Mouse (Mus musculus) neural tube, embryonic 14.5 days (tissue): Measurements from ENCODE around the gene Npb. TPM values are rescaled to one million over a fixed set of nuclear protein-coding genes. Genes with fewer than 3 reads are reported as not detected.

Experiments used
- ATAC-seq: fragments of 200-750 bp; cut with Nextera tagmentation; 2 replicates; pipeline ENCODE4 v1.8.0; 2017; ENCODE audit warnings: low read depth, mild to moderate bottlenecking, moderate TSS enrichment, moderate library complexity
- H3K27ac ChIP-seq: fragments of 300-500 bp; sonication (generic); 2 replicates; pipeline ENCODE4 v1.5.1; 2014; ENCODE audit warnings: low read depth, mild to moderate bottlenecking, control low read depth, low read length, moderate library complexity, mixed read lengths
- H3K27me3 ChIP-seq: fragments of 300-500 bp; sonication (generic); 2 replicates; pipeline ENCODE4 v1.6.1; 2014; ENCODE audit warnings: low read length; ENCODE audit not compliant: control insufficient read depth, insufficient read depth
- H3K36me3 ChIP-seq: fragments of 300-500 bp; sonication (generic); 2 replicates; pipeline ENCODE4 v1.6.1; 2014; ENCODE audit warnings: low read length, mixed read lengths; ENCODE audit not compliant: control insufficient read depth, insufficient read depth
- H3K4me1 ChIP-seq: fragments of 300-500 bp; sonication (generic); 2 replicates; pipeline ENCODE4 v1.6.1; 2014; ENCODE audit warnings: low read length; ENCODE audit not compliant: control insufficient read depth, insufficient read depth
- H3K4me2 ChIP-seq: fragments of 300-500 bp; sonication (generic); 2 replicates; pipeline ENCODE4 v1.6.1; 2014; ENCODE audit warnings: mild to moderate bottlenecking, low read depth, low read length, control low read depth
- H3K4me3 ChIP-seq: fragments of 300-500 bp; sonication (generic); 2 replicates; pipeline ENCODE4 v1.5.1; 2014; ENCODE audit warnings: low read depth, low read length, control low read depth, mixed read lengths
- H3K9ac ChIP-seq: fragments of 300-500 bp; sonication (generic); replicated peaks from 2 replicates; pipeline ENCODE4 v1.6.1; 2014; ENCODE audit warnings: low read depth, mild to moderate bottlenecking, control low read depth, low read length, mixed read lengths
- H3K9me3 ChIP-seq: fragments of 300-500 bp; sonication (generic); 2 replicates; pipeline ENCODE4 v1.6.1; 2016; ENCODE audit warnings: low read length; ENCODE audit not compliant: control insufficient read depth
- WGBS: fragments of 180-500 bp; shearing (Covaris S2); extraction: QIAGEN DNeasy Blood & Tissue Kit; methylation state at CpG from one replicate; pipeline ENCODE4 v1.1.7; 2014; 5-methylcytosine and 5-hydroxymethylcytosine counted together
- microRNA-seq: library from miRNA; unstranded; fragments of <30 nt; microRNA quantifications from one replicate; pipeline ENCODE4, GENCODE M21; 2016
- polyA plus RNA-seq: library from polyadenylated mRNA; unstranded; fragments of >200 nt; fragmentation: Nextera tagmentation; extraction: Ambion mirVana; gene quantifications from 2 replicates; pipeline ENCODE4 v1.2.1, GENCODE M21; 2014

Gene Npb
- polyA plus RNA-seq, 1 experiment from 2014 or later = not detected

- no peak overlapping the region for H3K9ac ChIP-seq
- no peak overlapping the region for H3K4me3 ChIP-seq
- peaks cover 17% of the 10 kb centered on the region; the same call in 1 of the 2 replicates for H3K4me1 ChIP-seq
- H3K27me3 ChIP-seq = no peaks in the 10 kb centered on the region
- no peaks in the 10 kb centered on the region for H3K36me3 ChIP-seq
- ATAC-seq = no peak
- H3K9me3 ChIP-seq = no peaks in the 10 kb centered on the region
- 83% methylated on average over 35 of the region's 35 CpGs for WGBS
- peak overlapping the region; percentile 50; the same call in 1 of the 2 replicates for H3K4me2 ChIP-seq
- no peak overlapping the region for H3K27ac ChIP-seq
Observed at GRCm38 (mm10) chr11:120647047-120647830, 39.0 kb downstream of the Npb start.

GRCm38 (mm10) chr11:120648001-120648476 is 39.8 kb downstream of the Npb start, which contains the start of gene Myadml2:
Gene Myadml2 (minus strand): TSS chr11:120648158.
- Histone ChIP-seq H3K9ac (peak within 1 kb of the TSS; percentile 42; the same call in 1 of the 2 replicates), H3K4me2 (peak within 1 kb of the TSS; percentile 50), H3K4me3 (peak within 1 kb of the TSS; percentile 16; the same call in 1 of the 2 replicates), H3K9me3 (no peaks in the 10 kb centered on the region), H3K36me3 (no peaks in the 10 kb centered on the region), H3K27ac (no peak within 1 kb of the TSS), H3K4me1 (peaks cover 12% of the 10 kb centered on the region; the same call in 1 of the 2 replicates), H3K27me3 (no peaks in the 10 kb centered on the region)
- ATAC-seq = no peak
- 2% methylated on average over 13 of the region's 13 CpGs for WGBS

GRCm38 (mm10) chr11:120651872-120652271 is 43.6 kb downstream of the Npb start:
- Histone ChIP-seq H3K4me3 (no peak overlapping the region), H3K27ac (no peak overlapping the region), H3K4me1 (peaks cover 7% of the 10 kb centered on the region; the same call in 1 of the 2 replicates), H3K4me2 (no peak overlapping the region), H3K36me3 (no peaks in the 10 kb centered on the region), H3K9ac (no peak overlapping the region), H3K27me3 (no peaks in the 10 kb centered on the region), H3K9me3 (no peaks in the 10 kb centered on the region)
- no peak for ATAC-seq
- 79% methylated on average over 3 of the region's 3 CpGs for WGBS

- Histone ChIP-seq H3K36me3 (no peaks in the 10 kb centered on the region), H3K4me1 (peaks cover 3% of the 10 kb centered on the region), H3K4me3 (no peak overlapping the region), H3K9ac (no peak overlapping the region), H3K9me3 (no peaks in the 10 kb centered on the region), H3K27ac (no peak overlapping the region), H3K4me2 (no peak overlapping the region), H3K27me3 (peaks cover 14% of the 10 kb centered on the region)
- 84% methylated on average over 3 of the region's 3 CpGs for WGBS
- no peak for ATAC-seq
Observed at GRCm38 (mm10) chr11:120654741-120655140, 46.5 kb downstream of the Npb start.

- H3K27ac ChIP-seq = no peak overlapping the region
- 92% methylated on average over 4 of the region's 4 CpGs for WGBS
Observed at GRCm38 (mm10) chr11:120657301-120657700, 49.0 kb downstream of the Npb start.

More at GRCm38 (mm10) chr11:120657301-120657700, 49.0 kb downstream of the Npb start:
- Histone ChIP-seq H3K27me3 (peaks cover 34% of the 10 kb centered on the region), H3K36me3 (no peaks in the 10 kb centered on the region), H3K9me3 (no peaks in the 10 kb centered on the region), H3K4me3 (no peak overlapping the region), H3K4me1 (peaks cover 15% of the 10 kb centered on the region), H3K9ac (no peak overlapping the region), H3K4me2 (no peak overlapping the region)
- ATAC-seq = no peak

Small RNA genes lying within 50 kb of the gene (microRNA-seq; reads per million reads assigned to microRNA genes)
- gene Mir6936 = 0.85 reads per million

Other genes starting within 250 kb of the Npb start
- 0.63 and 1.7 TPM in 2 replicates for gene Fscn2, start 246.9 kb upstream of the Npb start, polyA plus RNA-seq
- gene Faap100, start 229.7 kb upstream of the Npb start, polyA plus RNA-seq = 74.8 and 86.8 TPM in 2 replicates
- 31.1 and 39.8 TPM in 2 replicates for gene Nploc4, start 170.8 kb upstream of the Npb start, polyA plus RNA-seq
- not detected in 2 replicates for gene Tspan10, start 165.8 kb upstream of the Npb start, polyA plus RNA-seq
- gene Pde6g, start 155.0 kb upstream of the Npb start, polyA plus RNA-seq = 0.31 and 0.59 TPM in 2 replicates
- 12.0 and 12.9 TPM in 2 replicates for gene Oxld1, start 150.4 kb upstream of the Npb start, polyA plus RNA-seq
- gene Ccdc137, start 150.4 kb upstream of the Npb start, polyA plus RNA-seq = 21.6 and 28.4 TPM in 2 replicates
- 65.5 and 68.1 TPM in 2 replicates for gene Arl16, start 140.9 kb upstream of the Npb start, polyA plus RNA-seq
- 131 and 135 TPM in 2 replicates for gene Mrpl12, start 123.9 kb upstream of the Npb start, polyA plus RNA-seq
- 24.7 and 30.0 TPM in 2 replicates for gene Slc25a10, start 116.6 kb upstream of the Npb start, polyA plus RNA-seq
- 0.19 and 0.22 TPM in 2 replicates for gene Gcgr, start 77.8 kb upstream of the Npb start, polyA plus RNA-seq
- gene Mcrip1, start 58.8 kb upstream of the Npb start, polyA plus RNA-seq = 248 and 267 TPM in 2 replicates
- not detected in 2 replicates for gene Ppp1r27, start 57.3 kb upstream of the Npb start, polyA plus RNA-seq
- gene P4hb, start 35.2 kb upstream of the Npb start, polyA plus RNA-seq = 248 and 330 TPM in 2 replicates
- gene Arhgdia, start 26.9 kb upstream of the Npb start, polyA plus RNA-seq = 419 and 479 TPM in 2 replicates
- gene Alyref, start 10.1 kb upstream of the Npb start, polyA plus RNA-seq = 191 and 222 TPM in 2 replicates
- 209 and 236 TPM in 2 replicates for gene Anapc11, start 10.1 kb upstream of the Npb start, polyA plus RNA-seq
- 170 and 187 TPM in 2 replicates for gene Pcyt2, start 9.5 kb downstream of the Npb start, polyA plus RNA-seq
- gene Sirt7, start 16.8 kb downstream of the Npb start, polyA plus RNA-seq = 42.8 and 48.2 TPM in 2 replicates
- 30.5 and 36.8 TPM in 2 replicates for gene Mafg, start 25.1 kb downstream of the Npb start, polyA plus RNA-seq
- 15.3 and 24.9 TPM in 2 replicates for gene Pycr1, start 35.3 kb downstream of the Npb start, polyA plus RNA-seq
- gene Myadml2, start 39.7 kb downstream of the Npb start, polyA plus RNA-seq = 2.3 and 2.5 TPM in 2 replicates
- gene Notum, start 52.7 kb downstream of the Npb start, polyA plus RNA-seq = 1.3 and 6.2 TPM in 2 replicates
- 137 and 141 TPM in 2 replicates for gene Aspscr1, start 64.5 kb downstream of the Npb start, polyA plus RNA-seq
- 87.6 and 95.8 TPM in 2 replicates for gene Cenpx, start 105.3 kb downstream of the Npb start, polyA plus RNA-seq
- gene Lrrc45, start 105.4 kb downstream of the Npb start, polyA plus RNA-seq = 53.9 and 59.4 TPM in 2 replicates
- 70.7 and 135 TPM in 2 replicates for gene Rac3, start 113.0 kb downstream of the Npb start, polyA plus RNA-seq
- 10.2 and 10.5 TPM in 2 replicates for gene Dcxr, start 118.8 kb downstream of the Npb start, polyA plus RNA-seq
- gene Cbr2, start 123.6 kb downstream of the Npb start, polyA plus RNA-seq = 0.39 and 0.81 TPM in 2 replicates
- 0.52 and 2.1 TPM in 2 replicates for gene Hmga1b, start 154.3 kb downstream of the Npb start, polyA plus RNA-seq
- gene Rfng, start 175.7 kb downstream of the Npb start, polyA plus RNA-seq = 89.6 and 91.1 TPM in 2 replicates
- 302 and 312 TPM in 2 replicates for gene Gps1, start 175.8 kb downstream of the Npb start, polyA plus RNA-seq
- gene Dus1l, start 187.9 kb downstream of the Npb start, polyA plus RNA-seq = 44.8 and 47.8 TPM in 2 replicates
- 107 and 117 TPM in 2 replicates for gene Fasn, start 216.1 kb downstream of the Npb start, polyA plus RNA-seq